Mouse (Mus musculus): ENCODE measurements at regions not wholly inside any gene's neighbourhood (a gene's known extent, or its start where the extent isn't known, plus 50 kb on each side); places are given as distances from the start of the nearest gene placed in this dataset.

- no peak for DNase-seq (ENCODE audit: low spot score)
Measured at GRCm38 (mm10) chr3:60138319-60138718, 56.6 kb downstream of the Sucnr1 start.

- DNase-seq (ENCODE audit: low spot score) = no peak
Measured at GRCm38 (mm10) chr3:60159865-60160264, 78.2 kb downstream of the Sucnr1 start.

DNA sequence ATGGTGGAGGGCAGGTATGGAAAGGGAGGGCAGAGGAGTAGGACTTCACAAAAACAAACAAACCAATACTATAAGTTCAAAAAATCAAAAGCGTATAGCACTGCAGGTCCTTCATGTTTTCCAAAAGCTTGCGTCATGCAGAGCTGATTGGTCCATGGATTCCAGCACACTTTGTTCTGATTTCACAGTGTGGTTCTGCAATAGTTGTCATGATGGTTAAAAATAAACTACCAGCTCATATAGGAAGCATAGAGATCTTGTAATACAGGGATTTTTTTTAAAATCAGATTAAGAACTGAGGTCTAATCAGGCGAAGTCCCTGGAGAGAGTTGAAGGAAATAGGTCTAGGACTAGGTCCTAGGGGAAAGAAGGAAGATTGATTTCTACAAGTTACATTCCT, 86.0 kb downstream of the Sucnr1 start:
- DNase-seq (ENCODE audit: low spot score) = no peak

- no peak for DNase-seq (ENCODE audit: low spot score)
Measured at GRCm38 (mm10) chr3:60168135-60168926, 86.7 kb downstream of the Sucnr1 start.

- no peak for DNase-seq (ENCODE audit: low spot score)
Measured at GRCm38 (mm10) chr3:60169606-60170005, 87.9 kb downstream of the Sucnr1 start.

- DNase-seq (ENCODE audit: low spot score) = no peak
Measured at GRCm38 (mm10) chr3:60184481-60184880, 102.8 kb downstream of the Sucnr1 start.

DNA sequence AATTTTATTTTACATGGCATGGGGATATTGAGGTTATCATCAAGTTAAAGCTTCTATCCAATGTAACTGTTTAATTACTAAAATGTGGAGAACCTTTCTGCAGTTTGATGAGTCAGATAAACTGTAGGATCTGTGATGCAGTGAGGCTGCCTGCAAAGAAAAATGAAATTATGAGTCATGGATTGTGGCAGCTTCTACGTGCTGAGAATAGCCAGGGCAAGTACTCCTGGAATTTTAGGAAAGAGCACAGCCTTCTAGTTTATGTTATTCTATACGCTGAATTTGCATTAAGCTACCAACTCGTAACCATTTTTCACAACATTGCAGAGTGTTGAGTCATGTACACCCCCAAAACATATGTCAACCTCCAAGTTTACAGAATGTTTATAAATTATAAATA, 114.4 kb downstream of the Sucnr1 start:
- no peak for DNase-seq (ENCODE audit: low spot score)

GRCm38 (mm10) chr3:60207936-60208335, 126.3 kb downstream of the Sucnr1 start:
- no peak for DNase-seq (ENCODE audit: low spot score)

- DNase-seq (ENCODE audit: low spot score) = no peak
Measured at GRCm38 (mm10) chr3:60218938-60219337, 137.3 kb downstream of the Sucnr1 start.

GRCm38 (mm10) chr3:60240664-60241063, 159.0 kb downstream of the Sucnr1 start:
- DNase-seq (ENCODE audit: low spot score) = no peak

DNA sequence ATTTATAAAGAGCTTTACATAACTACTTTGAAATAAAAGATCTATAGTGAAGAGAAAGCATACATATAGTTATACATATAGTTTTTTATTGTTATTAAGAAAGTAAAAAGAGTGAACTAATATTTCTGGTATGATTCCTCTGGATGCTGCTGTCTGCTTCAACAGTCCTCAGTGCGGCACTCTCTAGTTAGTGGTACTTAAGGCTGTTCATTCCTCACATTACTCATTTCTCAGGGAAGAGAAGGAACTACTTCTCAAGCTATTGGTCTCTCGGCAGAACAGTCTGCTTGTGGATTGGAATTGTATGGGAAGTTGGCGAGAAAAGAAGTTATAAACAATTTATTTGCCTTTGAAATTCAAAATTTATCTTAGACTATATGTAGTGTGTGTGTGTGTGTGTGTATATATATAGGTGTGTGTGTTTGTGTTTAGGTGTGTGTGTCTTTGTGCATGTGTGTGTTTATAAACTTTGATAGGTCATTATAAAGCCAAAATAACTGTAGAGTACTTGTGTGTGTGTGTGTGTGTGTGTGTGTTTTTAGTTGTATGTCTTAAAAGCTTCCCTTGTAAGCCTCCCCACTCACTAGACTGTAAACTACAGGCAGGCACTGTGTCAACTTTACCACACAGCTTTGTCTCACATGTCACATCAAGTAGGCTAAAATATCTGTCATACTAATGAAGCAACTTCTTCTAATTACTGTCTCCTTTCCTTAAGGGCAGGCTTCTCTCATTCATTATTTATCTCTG, 185.2 kb downstream of the Sucnr1 start:
- no peak for DNase-seq (ENCODE audit: low spot score)

- DNase-seq (ENCODE audit: low spot score) = no peak
Measured at GRCm38 (mm10) chr3:60267416-60268174, 185.9 kb downstream of the Sucnr1 start.

- DNase-seq (ENCODE audit: low spot score) = no peak
Measured at GRCm38 (mm10) chr3:60270463-60270862, 188.8 kb downstream of the Sucnr1 start.

DNA sequence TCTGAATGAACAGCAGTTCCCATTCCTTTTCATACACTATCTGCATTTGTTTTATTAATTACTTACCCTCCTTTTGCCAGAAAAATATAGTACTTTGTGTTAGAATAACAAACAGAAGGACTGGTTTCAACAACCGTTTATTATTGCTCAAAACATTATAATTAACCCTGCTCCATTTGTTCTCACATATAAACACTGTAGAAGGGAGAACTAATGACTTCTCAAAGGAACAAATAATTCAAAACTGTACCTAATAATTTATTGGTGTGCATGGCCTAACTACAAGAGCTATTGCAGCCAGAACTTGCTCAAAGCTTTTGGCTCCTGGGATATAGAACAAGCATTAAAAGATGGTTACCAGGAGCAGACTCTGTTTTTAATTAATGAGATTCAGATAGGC, 192.1 kb downstream of the Sucnr1 start:
- DNase-seq (ENCODE audit: low spot score) = no peak

DNA sequence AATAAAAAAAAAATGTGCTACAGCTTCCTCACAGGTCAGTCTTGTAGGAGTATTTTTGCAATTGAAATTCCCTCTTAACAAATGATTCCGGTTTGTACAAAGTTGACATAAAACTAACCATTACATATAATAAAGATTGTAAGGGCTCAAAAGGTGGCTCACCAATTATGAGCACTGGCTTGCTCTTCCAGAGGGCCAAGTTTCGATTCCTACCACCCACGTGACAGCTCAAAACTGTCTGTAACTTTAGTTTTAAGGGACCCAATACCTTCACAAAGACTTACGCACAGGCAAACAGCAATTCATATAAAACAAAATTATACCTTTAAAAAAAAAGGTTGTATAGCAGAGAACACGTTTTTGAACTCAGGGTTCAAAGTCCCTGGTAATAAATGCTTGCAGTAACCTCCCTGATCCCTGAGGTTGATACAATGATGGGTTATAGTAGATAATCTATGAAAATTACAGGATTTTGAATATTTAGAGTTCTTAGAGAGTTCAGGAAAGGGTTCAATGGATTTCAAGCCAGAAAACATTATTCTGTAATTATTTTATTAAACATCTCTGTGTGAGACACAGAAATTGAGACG, 193.7 kb downstream of the Sucnr1 start:
- DNase-seq (ENCODE audit: low spot score) = no peak

- no peak for DNase-seq (ENCODE audit: low spot score)
Measured at GRCm38 (mm10) chr3:60277791-60278190, 194.8 kb upstream of the Mbnl1 start.

DNA sequence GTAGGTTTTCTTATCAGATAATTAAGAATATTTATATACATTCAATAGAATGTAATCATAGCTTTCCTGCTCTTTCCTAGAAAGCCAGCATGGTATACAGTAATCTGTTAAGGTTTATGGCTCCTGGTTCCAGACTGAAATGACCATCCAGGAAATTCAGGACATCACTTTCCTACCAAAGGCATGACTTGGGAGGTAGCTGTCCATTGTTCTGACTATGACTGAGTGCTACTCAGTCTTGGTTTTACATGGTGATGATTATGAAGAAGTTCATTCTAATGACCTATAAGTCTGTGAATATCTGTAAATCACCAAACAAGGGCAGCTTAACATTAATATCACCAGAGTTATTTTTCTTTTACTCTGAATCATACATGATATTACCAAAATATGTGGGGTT, 191.4 kb upstream of the Mbnl1 start:
- no peak for DNase-seq (ENCODE audit: low spot score)

DNA sequence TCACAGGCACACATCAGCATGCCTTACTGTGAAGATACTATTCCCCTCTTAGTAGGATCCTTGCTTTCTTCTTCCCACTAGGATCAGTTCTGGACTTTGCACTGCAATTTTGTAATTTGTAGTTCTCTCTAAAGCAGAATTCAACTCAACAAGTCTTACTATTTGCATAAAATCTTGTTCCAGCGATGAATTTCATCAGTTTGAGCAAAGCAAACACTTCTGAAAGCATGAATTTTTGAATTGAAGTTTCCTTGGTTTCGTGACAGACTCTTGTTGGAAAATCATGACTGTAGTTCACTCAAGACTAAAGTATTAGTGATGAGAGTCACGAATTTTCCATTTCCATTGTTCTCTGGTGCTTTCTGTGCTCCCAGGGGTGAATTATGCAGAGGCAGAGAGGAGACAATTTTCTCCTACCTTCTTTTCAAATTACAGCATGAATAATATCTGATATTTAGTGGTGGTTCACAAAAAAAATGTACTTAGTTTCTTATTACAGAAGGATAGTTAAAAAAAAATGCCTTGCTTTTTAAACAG, 190.6 kb upstream of the Mbnl1 start:
- DNase-seq (ENCODE audit: low spot score) = no peak

GRCm38 (mm10) chr3:60292142-60292541, 180.5 kb upstream of the Mbnl1 start:
- DNase-seq (ENCODE audit: low spot score) = no peak

DNA sequence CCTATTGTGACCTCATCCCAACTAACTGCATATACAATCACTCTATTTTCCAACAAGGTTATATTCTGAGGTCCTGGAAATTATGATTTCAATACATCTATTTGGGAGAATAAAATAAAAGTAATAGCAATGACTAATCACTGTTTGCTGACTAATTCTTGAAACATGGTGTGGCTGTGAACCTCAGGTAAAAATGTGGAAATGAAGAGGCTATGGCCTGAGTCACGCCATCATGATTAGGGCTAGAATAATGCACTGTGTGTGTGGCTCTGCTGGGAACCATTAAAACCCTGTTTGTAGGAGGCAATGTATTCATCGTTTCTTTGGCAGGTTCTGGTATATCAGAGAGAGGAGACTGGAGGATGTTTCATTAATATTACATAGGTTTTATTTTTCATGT, 179.7 kb upstream of the Mbnl1 start:
- DNase-seq (ENCODE audit: low spot score) = no peak

DNA sequence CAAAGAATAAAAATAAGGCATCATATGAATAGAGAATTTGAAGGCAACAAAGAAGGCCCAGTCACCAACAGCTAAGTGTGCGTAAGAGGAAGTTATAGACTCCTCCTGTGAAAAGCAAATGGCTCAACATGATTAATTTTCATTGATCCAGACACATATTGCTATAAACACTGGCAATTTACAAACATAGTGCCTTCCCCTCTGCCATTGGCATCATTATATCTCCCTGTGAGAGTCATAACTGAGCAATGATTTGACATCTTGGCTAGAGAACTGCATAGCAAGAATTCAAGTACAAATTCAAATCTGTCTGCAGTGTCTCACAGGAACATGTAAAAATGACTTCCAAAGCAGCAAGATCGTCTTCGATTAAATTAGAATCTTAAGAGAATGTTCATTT, 167.2 kb upstream of the Mbnl1 start:
- no peak for DNase-seq (ENCODE audit: low spot score)

- DNase-seq (ENCODE audit: low spot score) = no peak
Measured at GRCm38 (mm10) chr3:60310402-60310801, 162.2 kb upstream of the Mbnl1 start.

All from ovary, postnatal 36 days (tissue).